Mouse (Mus musculus) liver, adult (tissue): ENCODE measurements around the gene Gm20708.

ENCODE experiments used
- GATA4 ChIP-seq: IDR thresholded peaks from 2 replicates; pipeline ENCODE4 v1.6.1; 2014; ENCODE audit warnings: mild to moderate bottlenecking, low read length; ENCODE audit not compliant: insufficient replicate concordance

The Gm20708 gene

DNA sequence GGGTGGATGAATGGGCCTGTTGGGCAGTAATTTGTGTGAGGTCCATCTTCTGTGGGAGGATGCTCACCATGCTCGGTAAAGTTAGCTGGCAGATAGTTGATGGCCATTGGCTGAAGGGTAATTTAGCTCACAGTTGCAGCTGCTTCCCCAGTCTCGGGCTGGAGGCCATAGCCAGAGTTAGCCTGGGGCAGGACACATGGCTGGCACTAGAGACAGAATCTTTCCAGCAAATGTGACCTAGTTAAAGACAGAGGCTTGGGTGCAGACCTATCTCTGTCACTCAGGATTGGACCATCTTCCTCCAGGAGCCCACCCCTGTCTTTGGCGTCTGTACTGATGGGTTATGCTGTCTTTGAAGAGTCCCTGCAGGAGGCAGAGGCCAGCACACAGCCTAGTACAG, 48.9 kb downstream of the Gm20708 start:
- TF ChIP-seq GATA4, result no peak

DNA sequence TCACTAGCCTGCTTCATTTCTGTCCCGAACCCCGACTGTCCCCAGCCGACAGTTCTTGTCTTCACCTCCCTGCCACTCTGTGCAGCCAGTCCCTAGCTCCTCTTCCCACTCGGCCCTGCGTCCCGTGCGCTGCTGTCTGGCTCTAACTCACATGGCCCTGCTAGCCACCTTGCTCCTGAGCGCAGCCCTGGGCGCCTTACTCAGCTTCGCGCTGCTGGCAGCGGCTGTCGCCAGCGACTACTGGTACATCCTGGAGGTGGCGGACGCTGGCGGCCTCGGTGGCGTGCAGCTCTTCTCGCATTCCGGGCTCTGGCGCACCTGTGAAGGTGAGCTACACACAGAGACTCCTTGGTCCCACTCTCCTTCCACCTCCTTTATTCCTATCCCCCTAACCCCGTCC, 51.1 kb downstream of the Gm20708 start, which contains the start of gene Tmem235:
Gene Tmem235 (plus strand): TSS at position 152 of the 400 bp plus-strand sequence.
- no peak for TF ChIP-seq GATA4

GRCm38 (mm10) chr11:117863174-117863856, 53.8 kb downstream of the Gm20708 start:
- no peak for TF ChIP-seq GATA4

DNA sequence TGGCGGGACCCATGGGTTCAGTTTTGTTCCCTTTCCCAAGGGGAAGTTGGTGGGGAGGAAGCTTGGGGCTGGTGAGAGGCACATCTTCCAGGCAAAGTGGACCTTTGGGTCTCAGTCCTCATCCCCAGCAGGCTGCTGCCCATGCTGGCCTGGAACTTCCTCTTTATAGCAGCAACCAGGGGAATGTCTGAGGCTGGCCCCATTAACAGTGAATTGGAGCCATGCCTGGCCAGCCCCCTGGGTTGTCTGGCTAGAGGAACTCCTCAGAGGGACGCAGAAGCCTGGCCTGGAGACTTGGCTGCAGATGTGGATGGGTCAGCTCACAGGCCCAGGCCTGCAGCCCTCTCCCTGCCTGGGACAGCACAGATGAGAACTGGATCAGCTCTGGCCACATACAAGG, 55.3 kb downstream of the Gm20708 start:
- TF ChIP-seq GATA4, result no peak

DNA sequence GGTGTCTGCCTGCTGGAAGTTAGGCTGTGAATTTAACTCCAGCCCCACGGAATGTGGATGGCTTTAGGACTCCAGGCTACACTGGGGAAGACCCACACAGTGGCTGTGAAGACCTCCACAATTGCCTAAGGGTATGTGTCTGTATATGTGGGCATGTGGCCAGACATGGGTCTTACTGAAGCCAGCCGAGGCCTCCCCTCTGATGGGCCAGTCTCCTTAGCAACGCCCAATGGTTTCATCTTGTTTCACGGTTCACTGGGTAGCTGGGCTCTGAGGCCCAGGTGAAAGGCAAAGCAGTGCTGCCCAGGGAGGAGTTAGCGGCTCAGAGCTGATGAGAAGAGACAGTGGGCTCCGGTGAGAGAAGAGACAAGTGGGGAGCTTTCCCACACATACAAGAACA, 56.5 kb downstream of the Gm20708 start:
- no peak for TF ChIP-seq GATA4

DNA sequence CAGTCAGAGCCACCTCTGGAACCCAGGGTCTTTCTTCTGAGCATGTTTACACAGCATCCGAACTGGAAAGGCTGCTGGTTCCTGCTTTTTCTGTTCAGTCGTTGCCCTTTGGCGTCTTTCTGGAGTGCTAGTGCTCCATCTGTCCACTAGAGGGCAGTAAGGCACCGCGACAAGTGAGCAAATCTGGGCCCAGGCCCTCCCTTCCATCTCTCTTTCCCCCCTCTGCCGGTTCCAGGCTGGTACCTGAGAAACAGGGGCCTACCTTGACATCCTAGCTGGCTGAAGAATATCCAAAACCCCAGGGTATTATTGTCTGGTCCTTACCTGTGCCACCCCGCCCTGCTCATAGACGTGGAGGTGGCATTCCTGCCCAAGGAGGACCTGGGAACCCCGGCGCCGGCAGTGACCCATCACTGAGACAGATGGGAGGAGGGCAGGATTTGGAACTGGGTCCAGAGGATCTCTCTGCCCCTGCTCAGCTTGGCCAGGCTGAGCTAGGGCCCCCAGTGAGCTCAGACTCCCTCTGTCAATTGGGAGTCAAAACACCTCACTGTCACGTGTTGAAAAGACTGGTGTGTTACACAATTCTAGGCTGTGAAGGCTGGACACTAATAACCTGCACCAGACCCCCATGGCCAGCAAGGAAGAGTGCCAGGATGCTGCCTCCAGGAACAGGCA, 61.4 kb downstream of the Gm20708 start:
- no peak for TF ChIP-seq GATA4

GRCm38 (mm10) chr11:117871376-117871775, 61.9 kb downstream of the Gm20708 start:
- no peak for TF ChIP-seq GATA4

- TF ChIP-seq GATA4, result no peak
Measured at GRCm38 (mm10) chr11:117871911-117872584, 62.6 kb downstream of the Gm20708 start.

DNA sequence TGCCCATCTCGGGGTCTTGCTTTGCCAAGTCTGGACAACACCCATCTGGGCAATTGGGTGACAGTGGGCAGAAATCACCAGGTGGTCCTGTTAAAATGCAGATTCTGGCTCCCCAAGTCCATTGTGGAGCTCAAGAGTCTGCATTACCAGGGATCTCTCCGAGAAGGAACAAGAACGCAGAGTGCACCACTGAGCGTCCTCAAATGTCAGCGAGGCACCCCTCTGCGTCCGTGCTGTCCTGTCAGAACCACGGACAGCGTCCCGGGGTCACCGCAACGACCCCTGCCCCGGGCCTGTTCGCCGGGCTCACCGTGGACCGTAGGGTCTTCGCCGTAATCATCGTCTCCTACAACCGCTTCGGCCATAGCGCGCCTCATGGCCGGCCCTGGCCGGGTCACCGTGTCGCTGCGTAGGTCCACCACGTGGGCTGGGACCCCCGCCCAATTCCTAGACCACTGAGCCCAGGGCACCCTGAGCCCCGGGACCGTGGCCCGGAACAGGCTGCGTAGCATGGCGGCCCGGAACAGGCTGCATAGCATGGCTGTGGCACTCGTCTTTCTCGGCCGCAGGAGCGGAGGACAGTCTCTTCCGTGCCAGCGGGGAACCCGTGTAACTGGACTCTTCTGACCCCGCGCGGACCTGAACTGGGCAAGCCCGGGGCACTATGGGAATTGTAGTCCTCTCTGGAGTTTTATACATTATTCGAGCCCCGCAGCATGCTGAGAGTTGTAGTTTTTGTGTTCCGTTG, 63.6 kb downstream of the Gm20708 start, which contains the start of gene Tha1:
Gene Tha1 (minus strand): TSS at position 621 of the 748 bp plus-strand sequence.
- no peak for TF ChIP-seq GATA4

DNA sequence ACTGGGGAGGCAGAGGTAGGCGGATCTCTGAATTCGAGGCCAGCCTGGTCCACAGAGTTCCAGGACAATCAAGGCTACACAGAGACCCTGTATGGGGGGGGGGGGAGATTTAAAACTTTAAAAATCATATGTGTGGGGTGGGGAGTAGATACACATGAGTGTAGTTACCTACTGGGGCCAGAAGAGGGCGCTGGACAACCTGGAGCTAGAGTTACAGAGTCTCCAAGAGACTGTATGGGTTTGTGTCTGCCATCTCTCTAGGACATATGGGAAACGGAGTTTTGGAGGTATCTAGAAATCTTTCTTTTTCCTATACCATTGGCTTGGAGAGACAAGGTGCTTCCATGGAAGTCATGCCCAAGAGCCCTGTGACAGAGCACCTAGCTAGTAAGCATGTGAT, 65.0 kb downstream of the Gm20708 start:
- TF ChIP-seq GATA4, result no peak

DNA sequence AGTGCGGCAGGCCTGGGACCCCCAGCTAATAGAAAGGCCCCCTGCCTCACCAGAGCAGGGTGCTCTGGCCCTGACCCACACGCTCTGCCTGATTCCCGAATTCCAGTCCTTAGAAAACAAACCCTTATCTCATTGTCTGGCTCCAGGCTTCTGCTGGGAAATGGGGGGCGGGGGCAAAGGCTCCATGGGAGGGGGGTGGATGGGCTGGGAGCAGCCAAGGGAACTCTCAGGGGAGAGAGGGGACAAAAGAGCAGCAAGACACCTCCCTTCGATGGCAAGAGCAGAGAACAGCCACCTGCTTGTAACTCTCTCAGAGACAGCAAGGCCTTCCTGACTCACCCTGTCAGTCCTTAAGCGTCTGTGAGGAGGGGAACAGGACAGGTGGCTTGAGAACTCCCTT, 66.2 kb downstream of the Gm20708 start:
- TF ChIP-seq GATA4, result no peak

- peak; percentile 86; the same call in 1 of the 2 replicates for TF ChIP-seq GATA4
Measured at GRCm38 (mm10) chr11:117877917-117878745, 68.7 kb downstream of the Gm20708 start.

GRCm38 (mm10) chr11:117878892-117879291, 69.4 kb downstream of the Gm20708 start:
- TF ChIP-seq GATA4, result no peak

DNA sequence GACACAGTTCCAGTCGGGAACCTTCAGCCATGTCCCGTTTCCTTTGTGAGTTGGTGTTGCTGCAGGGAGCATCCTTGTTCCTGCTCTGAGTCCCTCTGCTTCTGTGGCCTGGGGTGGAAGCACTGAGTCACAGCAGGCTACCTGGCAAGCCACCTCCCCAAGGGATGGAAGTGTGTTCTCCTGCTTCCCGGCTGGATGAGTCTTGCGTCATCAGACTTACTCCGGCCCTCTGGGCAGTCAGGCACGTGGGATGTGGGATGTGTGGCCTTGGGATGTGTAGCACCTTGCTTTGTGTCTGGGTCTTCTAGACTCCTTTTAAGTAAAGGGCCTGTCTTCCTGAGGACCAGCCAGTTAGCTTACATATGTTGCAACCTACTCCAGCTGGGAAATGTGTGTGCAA, 70.2 kb downstream of the Gm20708 start:
- TF ChIP-seq GATA4, result no peak
